Mouse (Mus musculus) hindbrain, embryonic 15.5 days (tissue): Measurements from ENCODE around the gene 1700034J05Rik. TPM values are rescaled to one million over a fixed set of nuclear protein-coding genes. Genes with fewer than 3 reads are reported as not detected.

Source experiments
- ATAC-seq: fragments of 200-750 bp; cut with Nextera tagmentation; 2 replicates; pipeline ENCODE4 v1.8.0; 2017; ENCODE audit warnings: low read depth, moderate number of reproducible peaks, moderate TSS enrichment; ENCODE audit not compliant: low FRiP score
- H3K27ac ChIP-seq: fragments of 300-500 bp; sonication (generic); replicated peaks from 2 replicates; pipeline ENCODE4 v1.5.1; 2015; ENCODE audit warnings: mild to moderate bottlenecking, inconsistent platforms
- H3K27me3 ChIP-seq: fragments of 300-500 bp; sonication (generic); 2 replicates; pipeline ENCODE4 v1.6.1; 2015; ENCODE audit warnings: control low read depth, inconsistent platforms
- H3K36me3 ChIP-seq: fragments of 300-500 bp; sonication (generic); 2 replicates; pipeline ENCODE4 v1.6.1; 2015; ENCODE audit warnings: control low read depth, inconsistent platforms
- H3K4me1 ChIP-seq: fragments of 300-500 bp; sonication (generic); replicated peaks from 2 replicates; pipeline ENCODE4 v1.6.1; 2015; ENCODE audit warnings: control low read depth, inconsistent platforms
- H3K4me2 ChIP-seq: fragments of 300-500 bp; sonication (generic); 2 replicates; pipeline ENCODE4 v1.6.1; 2015; ENCODE audit warnings: moderate library complexity, mild to moderate bottlenecking, inconsistent platforms
- H3K4me3 ChIP-seq: fragments of 300-500 bp; sonication (generic); 2 replicates; pipeline ENCODE4 v1.5.1; 2015; ENCODE audit warnings: mild to moderate bottlenecking, inconsistent platforms
- H3K9ac ChIP-seq: fragments of 300-500 bp; sonication (generic); 2 replicates; pipeline ENCODE4 v1.6.1; 2015; ENCODE audit warnings: inconsistent platforms
- H3K9me3 ChIP-seq: fragments of 300-500 bp; sonication (generic); 2 replicates; pipeline ENCODE4 v1.6.1; 2016; ENCODE audit warnings: control low read depth, inconsistent platforms
- WGBS: fragments of 180-500 bp; shearing (Covaris S2); methylation state at CpG from one replicate; pipeline ENCODE4 v1.1.7; 2015; 5-methylcytosine and 5-hydroxymethylcytosine counted together
- polyA plus RNA-seq: library from polyadenylated mRNA; unstranded; fragments of >200 nt; fragmentation: Nextera tagmentation; extraction: Ambion mirVana; gene quantifications from 2 replicates; pipeline ENCODE4 v1.2.1, GENCODE M21; 2015

1700034J05Rik gene
- polyA plus RNA-seq, 1 experiment from 2014 or later: 0.06 TPM

- no peak for ATAC-seq
- Histone ChIP-seq H3K4me2 (no peak overlapping the region), H3K4me1 (peaks cover 8% of the 10 kb centered on the region), H3K27me3 (no peaks in the 10 kb centered on the region), H3K27ac (no peak overlapping the region), H3K36me3 (no peaks in the 10 kb centered on the region), H3K4me3 (no peak overlapping the region), H3K9ac (no peak overlapping the region), H3K9me3 (no peaks in the 10 kb centered on the region)
- 69% methylated on average over 4 of the region's 4 CpGs for WGBS
Observed at GRCm38 (mm10) chr6:146913489-146914198, 40.6 kb downstream of the 1700034J05Rik start.

- Histone ChIP-seq H3K27me3 (no peaks in the 10 kb centered on the region), H3K4me3 (no peak overlapping the region), H3K9me3 (no peaks in the 10 kb centered on the region), H3K27ac (no peak overlapping the region), H3K36me3 (no peaks in the 10 kb centered on the region), H3K4me2 (no peak overlapping the region), H3K9ac (no peak overlapping the region), H3K4me1 (peaks cover 8% of the 10 kb centered on the region)
- 10% methylated on average over 3 of the region's 3 CpGs for WGBS
- ATAC-seq: no peak
Observed at GRCm38 (mm10) chr6:146912835-146913488, 41.3 kb downstream of the 1700034J05Rik start.

GRCm38 (mm10) chr6:146910801-146911200, 43.4 kb downstream of the 1700034J05Rik start:
- no peaks in the 10 kb centered on the region for H3K9me3 ChIP-seq
- H3K4me3 ChIP-seq: no peak overlapping the region
- peaks cover 8% of the 10 kb centered on the region for H3K4me1 ChIP-seq
- H3K27ac ChIP-seq: no peak overlapping the region
- no peak overlapping the region for H3K4me2 ChIP-seq
- H3K27me3 ChIP-seq: no peaks in the 10 kb centered on the region
- no peaks in the 10 kb centered on the region for H3K36me3 ChIP-seq
- no peak overlapping the region for H3K9ac ChIP-seq
- WGBS: 87% methylated on average over 2 of the region's 2 CpGs
- no peak for ATAC-seq

DNA sequence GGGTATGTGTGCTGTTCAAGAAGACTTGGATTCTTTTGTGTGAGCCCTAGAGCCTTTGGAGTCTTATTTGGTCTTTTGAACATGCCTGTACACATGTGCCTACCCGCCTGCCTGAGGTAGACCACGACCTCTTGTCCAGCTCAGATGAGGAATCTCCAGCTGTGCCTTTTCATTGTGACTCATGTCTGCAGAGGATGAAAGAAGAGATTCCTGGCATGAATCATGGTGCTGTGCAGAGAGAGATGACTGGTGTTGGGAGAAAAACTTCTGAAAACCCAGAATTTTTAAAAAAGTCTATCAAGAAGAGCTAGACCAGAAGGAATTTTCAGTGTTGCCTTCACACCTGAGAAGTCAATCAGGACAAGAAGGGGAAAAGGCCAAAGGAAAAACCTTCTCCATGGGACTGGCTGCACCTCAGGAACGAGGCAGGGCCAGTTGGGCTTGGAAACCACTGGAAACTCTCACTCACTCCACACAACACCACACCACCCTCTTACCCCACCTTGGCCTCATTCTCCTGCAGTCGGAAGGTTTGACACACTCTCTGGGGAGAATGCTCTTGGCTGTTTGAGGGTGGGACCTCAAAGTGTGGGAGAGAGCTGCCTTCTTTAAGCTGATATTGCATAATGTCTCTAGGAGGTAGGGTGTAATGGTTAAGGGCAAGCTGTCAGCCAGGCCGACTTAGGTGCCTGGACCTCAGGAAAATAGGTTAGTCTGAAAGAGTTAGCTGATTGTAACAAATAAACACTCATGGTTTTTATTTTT, 44.3 kb downstream of the 1700034J05Rik start:
- Histone ChIP-seq H3K27me3 (no peaks in the 10 kb centered on the region), H3K36me3 (no peaks in the 10 kb centered on the region), H3K9me3 (no peaks in the 10 kb centered on the region), H3K4me1 (peaks cover 8% of the 10 kb centered on the region), H3K9ac (no peak overlapping the region), H3K27ac (no peak overlapping the region), H3K4me2 (no peak overlapping the region), H3K4me3 (no peak overlapping the region)
- WGBS: 81% methylated on average over 5 of the region's 5 CpGs
- no peak for ATAC-seq

DNA sequence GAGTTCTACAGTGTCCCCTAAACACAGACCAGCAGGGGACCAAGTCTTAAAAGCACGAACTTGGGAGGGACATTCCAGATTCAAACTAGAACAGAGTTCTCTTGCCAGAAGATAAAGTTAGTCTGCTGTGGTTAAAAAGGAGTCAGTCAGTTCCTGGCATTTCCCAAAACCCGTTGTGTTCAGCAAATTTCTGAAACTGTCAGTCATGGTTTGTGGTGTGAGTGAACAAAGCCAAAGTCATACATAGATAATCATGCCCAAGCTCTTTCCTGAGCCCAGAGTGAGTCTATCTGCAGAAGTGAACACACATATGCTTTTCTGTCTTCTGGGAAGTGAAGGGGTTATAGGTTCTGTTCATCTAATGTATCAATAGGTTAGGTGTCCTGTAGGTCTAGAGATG, 45.4 kb downstream of the 1700034J05Rik start:
- H3K9me3 ChIP-seq: no peaks in the 10 kb centered on the region
- H3K9ac ChIP-seq: no peak overlapping the region
- H3K36me3 ChIP-seq: no peaks in the 10 kb centered on the region
- no peak overlapping the region for H3K4me3 ChIP-seq
- 64% methylated on average over 2 of the region's 2 CpGs for whole genome bisulfite sequencing
- peaks cover 4% of the 10 kb centered on the region; the same call in 1 of the 2 replicates for H3K4me1 ChIP-seq
- H3K27me3 ChIP-seq: no peaks in the 10 kb centered on the region
- ATAC-seq: no peak
- no peak overlapping the region for H3K4me2 ChIP-seq
- no peak overlapping the region for H3K27ac ChIP-seq

- Histone ChIP-seq H3K4me1 (peaks cover 1% of the 10 kb centered on the region; the same call in 1 of the 2 replicates), H3K9me3 (no peaks in the 10 kb centered on the region), H3K27ac (no peak overlapping the region), H3K27me3 (no peaks in the 10 kb centered on the region), H3K9ac (no peak overlapping the region), H3K36me3 (no peaks in the 10 kb centered on the region), H3K4me2 (no peak overlapping the region), H3K4me3 (no peak overlapping the region)
- WGBS: 100% methylated on average over 1 of the region's 1 CpGs
- ATAC-seq: no peak
Observed at GRCm38 (mm10) chr6:146907795-146908190, 46.4 kb downstream of the 1700034J05Rik start.

- no peak for ATAC-seq
- no peak overlapping the region for H3K4me2 ChIP-seq
- no peak overlapping the region for H3K9ac ChIP-seq
- WGBS: 75% methylated on average over 5 of the region's 5 CpGs
- no peak overlapping the region for H3K27ac ChIP-seq
- H3K4me3 ChIP-seq: no peak overlapping the region
- no peaks in the 10 kb centered on the region for H3K27me3 ChIP-seq
- H3K36me3 ChIP-seq: no peaks in the 10 kb centered on the region
- no peaks in the 10 kb centered on the region for H3K4me1 ChIP-seq
- H3K9me3 ChIP-seq: no peaks in the 10 kb centered on the region
Observed at GRCm38 (mm10) chr6:146907061-146907794, 47.0 kb downstream of the 1700034J05Rik start.

GRCm38 (mm10) chr6:146906000-146906786, 48.0 kb downstream of the 1700034J05Rik start:
- Histone ChIP-seq H3K9ac (no peak overlapping the region), H3K27ac (no peak overlapping the region), H3K4me3 (no peak overlapping the region), H3K4me1 (no peaks in the 10 kb centered on the region), H3K36me3 (no peaks in the 10 kb centered on the region), H3K9me3 (no peaks in the 10 kb centered on the region), H3K4me2 (no peak overlapping the region), H3K27me3 (no peaks in the 10 kb centered on the region)
- WGBS: 81% methylated on average over 3 of the region's 3 CpGs
- ATAC-seq: no peak

GRCm38 (mm10) chr6:146904707-146905106, 49.5 kb downstream of the 1700034J05Rik start:
- H3K9me3 ChIP-seq: no peaks in the 10 kb centered on the region
- H3K36me3 ChIP-seq: no peaks in the 10 kb centered on the region
- no peak overlapping the region for H3K27ac ChIP-seq
- H3K4me2 ChIP-seq: no peak overlapping the region
- H3K9ac ChIP-seq: no peak overlapping the region
- H3K4me1 ChIP-seq: no peaks in the 10 kb centered on the region
- WGBS: 78% methylated on average over 3 of the region's 3 CpGs
- ATAC-seq: no peak
- no peak overlapping the region for H3K4me3 ChIP-seq
- H3K27me3 ChIP-seq: no peaks in the 10 kb centered on the region

DNA sequence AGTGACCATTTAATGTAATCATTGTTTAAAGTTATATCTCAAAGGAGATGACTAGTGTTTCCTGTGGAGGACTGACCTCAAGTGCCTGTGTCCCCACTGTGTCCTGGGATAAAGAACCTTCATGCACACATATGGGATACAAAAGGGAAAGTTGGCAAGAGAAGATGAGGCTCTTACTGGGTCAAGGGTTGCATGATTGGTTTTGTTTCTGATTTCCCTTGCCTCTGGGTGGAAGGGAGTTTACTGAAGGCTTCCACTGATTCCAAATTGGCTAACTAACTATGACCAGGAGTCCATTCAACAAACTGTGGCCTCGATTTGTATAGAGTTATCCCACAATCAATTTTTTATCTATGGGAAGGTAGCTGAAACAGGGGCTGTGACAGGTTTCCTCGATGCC, 50.6 kb downstream of the 1700034J05Rik start:
- Histone ChIP-seq H3K27ac (no peak overlapping the region), H3K9ac (no peak overlapping the region)
- no peak for ATAC-seq

DNA sequence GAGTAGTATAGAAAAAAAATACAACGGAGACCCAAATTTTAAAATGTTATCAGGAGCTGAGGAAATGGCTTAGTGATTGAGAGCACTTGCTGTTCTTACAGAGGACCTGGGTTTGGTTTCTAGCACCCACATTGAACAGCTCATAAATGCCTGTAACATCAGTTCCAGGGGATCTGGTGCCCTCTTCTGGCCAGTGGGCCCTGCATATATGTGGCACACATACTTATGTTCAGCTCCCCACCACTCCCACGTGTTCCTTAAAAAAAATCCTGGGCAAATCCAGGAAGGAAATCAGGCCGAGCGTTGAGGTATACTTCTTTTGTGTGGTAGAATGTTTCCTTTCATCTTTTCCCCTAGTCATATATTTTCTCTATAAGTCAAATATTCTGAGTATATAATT, 52.3 kb downstream of the 1700034J05Rik start:
- ATAC-seq: no peak
- WGBS: 97% methylated on average over 4 of the region's 4 CpGs
- no peaks in the 10 kb centered on the region for H3K27me3 ChIP-seq
- H3K9ac ChIP-seq: no peak overlapping the region
- H3K4me3 ChIP-seq: no peak overlapping the region
- no peak overlapping the region for H3K4me2 ChIP-seq
- no peaks in the 10 kb centered on the region for H3K9me3 ChIP-seq
- no peak overlapping the region for H3K27ac ChIP-seq
- no peaks in the 10 kb centered on the region for H3K36me3 ChIP-seq
- no peaks in the 10 kb centered on the region for H3K4me1 ChIP-seq

More for the DNA sequence above, 50.6 kb downstream of the 1700034J05Rik start:
- H3K4me1 ChIP-seq: no peaks in the 10 kb centered on the region
- H3K27me3 ChIP-seq: no peaks in the 10 kb centered on the region
- no peak overlapping the region for H3K4me3 ChIP-seq
- H3K9me3 ChIP-seq: no peaks in the 10 kb centered on the region
- H3K4me2 ChIP-seq: no peak overlapping the region
- no peaks in the 10 kb centered on the region for H3K36me3 ChIP-seq
- WGBS: 84% methylated on average over 2 of the region's 2 CpGs
